Mouse (Mus musculus): ENCODE data around the gene Clpp. TPM values are rescaled to one million over a fixed set of nuclear protein-coding genes. Genes with fewer than 3 reads are reported as not detected.

Gene Clpp
- polyA plus RNA-seq, 1 experiment from 2014 or later = 195 TPM

DNA sequence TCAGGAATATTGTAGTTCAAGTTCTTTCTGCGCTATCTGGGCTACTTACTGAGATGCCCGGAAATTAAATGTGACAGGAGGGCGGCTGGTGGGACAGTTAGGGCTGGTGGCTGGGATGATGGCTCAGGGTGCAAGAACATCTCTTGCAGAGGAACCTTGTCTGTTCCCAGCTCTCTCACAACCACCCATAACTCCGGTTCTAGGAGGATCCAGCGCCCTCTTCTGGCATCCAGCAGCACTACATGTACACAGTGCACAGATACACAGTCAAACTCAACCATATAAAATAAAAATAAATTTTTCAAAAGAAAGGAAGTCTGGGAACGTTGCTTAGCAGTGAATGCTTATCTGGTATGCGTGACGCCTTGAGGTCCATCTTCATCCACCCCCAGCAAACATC lies 48.9 kb downstream of the Clpp start:
- Histone ChIP-seq H3K4me3 (ENCODE audit: low read depth, low read length) (no peak overlapping the region), H3K4me2 (ENCODE audit: low read depth, low read length) (no peak overlapping the region), H3K36me3 (ENCODE audit: control insufficient read depth, insufficient read depth, low read length) (no peaks in the 10 kb centered on the region), H3K9ac (replicated peaks; ENCODE audit: low read depth, low read length) (no peak overlapping the region), H3K4me1 (ENCODE audit: control insufficient read depth, insufficient read depth, low read length) (no peaks in the 10 kb centered on the region), H3K9me3 (ENCODE audit: control insufficient read depth, low read length) (no peaks in the 10 kb centered on the region), H3K27me3 (ENCODE audit: control insufficient read depth, insufficient read depth, low read length) (no peaks in the 10 kb centered on the region; the same call in 1 of the 2 replicates), H3K27ac (ENCODE audit: low read depth, low read length) (no peak overlapping the region)
- 37% methylated on average over 8 of the region's 8 CpGs for WGBS
- ATAC-seq (ENCODE audit: low read depth) = no peak

DNA sequence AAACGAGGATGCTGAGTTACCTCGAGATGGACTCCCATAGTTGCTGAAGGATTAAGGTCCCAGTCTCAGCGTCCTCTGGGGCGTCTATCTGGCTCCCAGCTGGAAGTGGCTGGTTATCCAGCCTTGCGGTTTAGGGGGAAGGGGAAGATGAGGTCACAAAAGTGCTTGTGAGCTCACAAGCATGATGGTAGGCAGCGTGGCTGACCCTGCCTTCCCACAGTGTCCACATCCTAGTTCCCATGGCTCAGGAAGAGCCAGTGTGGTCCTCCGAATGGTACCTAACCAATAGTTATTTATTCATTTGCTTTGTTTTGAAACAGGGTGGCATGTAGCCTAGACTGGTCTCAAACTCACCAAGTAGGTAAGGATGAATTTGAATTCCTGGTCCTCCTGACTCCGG lies 51.4 kb downstream of the Clpp start, which contains the start of gene Slc25a41:
Gene Slc25a41, minus strand, starts transcription at position 101 of the 400 bp plus-strand sequence.
- no peaks in the 10 kb centered on the region for H3K4me1 ChIP-seq (ENCODE audit: control insufficient read depth, insufficient read depth, low read length)
- no peak within 1 kb of the TSS for H3K9ac ChIP-seq (replicated peaks; ENCODE audit: low read depth, low read length)
- 0 out of 2 replicates have a peak, but pooled peaks cover 6% of the 10 kb centered on the region for H3K36me3 ChIP-seq (ENCODE audit: control insufficient read depth, insufficient read depth, low read length)
- no peak for ATAC-seq (ENCODE audit: low read depth)
- no peak within 1 kb of the TSS for H3K4me2 ChIP-seq (ENCODE audit: low read depth, low read length)
- no peaks in the 10 kb centered on the region; the same call in 1 of the 2 replicates for H3K27me3 ChIP-seq (ENCODE audit: control insufficient read depth, insufficient read depth, low read length)
- no peaks in the 10 kb centered on the region for H3K9me3 ChIP-seq (ENCODE audit: control insufficient read depth, low read length)
- H3K4me3 ChIP-seq (ENCODE audit: low read depth, low read length) = no peak within 1 kb of the TSS
- H3K27ac ChIP-seq (ENCODE audit: low read depth, low read length) = no peak within 1 kb of the TSS
- WGBS = 74% methylated on average over 8 of the region's 8 CpGs

Other genes with a start within 250 kb of the Clpp start
- gene Nrtn, start 232.8 kb upstream of the Clpp start, polyA plus RNA-seq (2014; fragmentation: Nextera tagmentation; extraction: Ambion mirVana) = 1.9 and 2.9 TPM in 2 replicates
- gene Dus3l, start 225.5 kb upstream of the Clpp start, polyA plus RNA-seq (2014; fragmentation: Nextera tagmentation; extraction: Ambion mirVana) = 79.0 and 81.0 TPM in 2 replicates
- 0.53 and 0.70 TPM in 2 replicates for gene Prr22, start 220.1 kb upstream of the Clpp start, polyA plus RNA-seq (2014; fragmentation: Nextera tagmentation; extraction: Ambion mirVana)
- 3.6 and 4.6 TPM in 2 replicates for gene Rfx2, start 159.3 kb upstream of the Clpp start, polyA plus RNA-seq (2014; fragmentation: Nextera tagmentation; extraction: Ambion mirVana)
- gene Acsbg2, start 115.9 kb upstream of the Clpp start, polyA plus RNA-seq (2014; fragmentation: Nextera tagmentation; extraction: Ambion mirVana) = not detected in 2 replicates
- 0.50 and 0.56 TPM in 2 replicates for gene 1700061G19Rik, start 114.8 kb upstream of the Clpp start, polyA plus RNA-seq (2014; fragmentation: Nextera tagmentation; extraction: Ambion mirVana)
- gene Mllt1, start 54.9 kb upstream of the Clpp start, polyA plus RNA-seq (2014; fragmentation: Nextera tagmentation; extraction: Ambion mirVana) = 38.5 and 44.7 TPM in 2 replicates
- gene Acer1, start 8.2 kb upstream of the Clpp start, polyA plus RNA-seq (2014; fragmentation: Nextera tagmentation; extraction: Ambion mirVana) = not detected in 2 replicates
- 48.6 and 60.2 TPM in 2 replicates for gene Alkbh7, start 7.0 kb downstream of the Clpp start, polyA plus RNA-seq (2014; fragmentation: Nextera tagmentation; extraction: Ambion mirVana)
- not detected in 2 replicates for gene Pspn, start 9.7 kb downstream of the Clpp start, polyA plus RNA-seq (2014; fragmentation: Nextera tagmentation; extraction: Ambion mirVana)
- 65.7 and 69.6 TPM in 2 replicates for gene Gtf2f1, start 21.0 kb downstream of the Clpp start, polyA plus RNA-seq (2014; fragmentation: Nextera tagmentation; extraction: Ambion mirVana)
- gene Gm17949, start 21.2 kb downstream of the Clpp start, polyA plus RNA-seq (2014; fragmentation: Nextera tagmentation; extraction: Ambion mirVana) = 0.37 and 0.63 TPM in 2 replicates
- 32.1 and 36.8 TPM in 2 replicates for gene Khsrp, start 41.2 kb downstream of the Clpp start, polyA plus RNA-seq (2014; fragmentation: Nextera tagmentation; extraction: Ambion mirVana)
- not detected in 2 replicates for gene Slc25a41, start 51.3 kb downstream of the Clpp start, polyA plus RNA-seq (2014; fragmentation: Nextera tagmentation; extraction: Ambion mirVana)
- gene Crb3, start 68.8 kb downstream of the Clpp start, polyA plus RNA-seq (2014; fragmentation: Nextera tagmentation; extraction: Ambion mirVana) = 1.1 and 1.2 TPM in 2 replicates
- gene Slc25a23, start 69.6 kb downstream of the Clpp start, polyA plus RNA-seq (2014; fragmentation: Nextera tagmentation; extraction: Ambion mirVana) = 37.2 and 48.9 TPM in 2 replicates
- 3.2 and 4.3 TPM in 2 replicates for gene Dennd1c, start 88.2 kb downstream of the Clpp start, polyA plus RNA-seq (2014; fragmentation: Nextera tagmentation; extraction: Ambion mirVana)
- 347 and 373 TPM in 2 replicates for gene Tubb4a, start 97.5 kb downstream of the Clpp start, polyA plus RNA-seq (2014; fragmentation: Nextera tagmentation; extraction: Ambion mirVana)
- gene Tnfsf9, start 115.0 kb downstream of the Clpp start, polyA plus RNA-seq (2014; fragmentation: Nextera tagmentation; extraction: Ambion mirVana) = 4.8 and 8.4 TPM in 2 replicates
- gene Cd70, start 159.5 kb downstream of the Clpp start, polyA plus RNA-seq (2014; fragmentation: Nextera tagmentation; extraction: Ambion mirVana) = 0.44 and 2.3 TPM in 2 replicates
- not detected in 2 replicates for gene Tnfsf14, start 203.9 kb downstream of the Clpp start, polyA plus RNA-seq (2014; fragmentation: Nextera tagmentation; extraction: Ambion mirVana)
- 0.82 and 2.7 TPM in 2 replicates for gene C3, start 237.8 kb downstream of the Clpp start, polyA plus RNA-seq (2014; fragmentation: Nextera tagmentation; extraction: Ambion mirVana)

Data from neural tube, embryonic 14.5 days (tissue).